Mouse (Mus musculus) spleen, postnatal 4 days (tissue): ENCODE data around the gene Pgr15l.

Source experiments
- DNase-seq, 2 experiments: peaks; one replicate each; pipeline ENCODE4 v3.0.0; 2022; ENCODE audit warnings: low spot score in 2 of 2

The Pgr15l gene

DNA sequence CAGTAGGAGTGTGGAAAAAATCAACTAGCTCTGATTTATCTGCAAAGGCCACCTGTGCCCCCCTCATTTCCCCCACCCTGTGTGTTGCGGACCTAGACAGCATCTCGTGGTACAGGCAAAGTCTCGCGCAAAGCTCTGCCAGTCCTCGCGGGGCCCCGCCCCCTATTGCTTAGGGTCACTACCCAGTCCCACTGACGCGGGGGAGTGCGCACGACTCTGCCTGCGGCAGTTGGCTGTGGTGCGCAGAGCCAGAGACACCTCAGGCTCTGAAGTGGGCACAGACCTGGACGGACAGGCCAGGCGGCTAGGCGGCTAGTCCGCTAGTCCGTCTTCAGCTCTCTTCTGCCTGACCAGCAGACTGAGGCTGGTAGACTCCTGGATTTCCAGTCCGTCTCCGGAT, at the start of gene Pgr15l:
Pgr15l (plus strand) TSS at position 228 of the 400 bp plus-strand sequence.
- no peak for DNase-seq

- no peak for DNase-seq
Measured at GRCm38 (mm10) chrX:97027540-97027939, 44.9 kb upstream of the Pgr15l start.

DNA sequence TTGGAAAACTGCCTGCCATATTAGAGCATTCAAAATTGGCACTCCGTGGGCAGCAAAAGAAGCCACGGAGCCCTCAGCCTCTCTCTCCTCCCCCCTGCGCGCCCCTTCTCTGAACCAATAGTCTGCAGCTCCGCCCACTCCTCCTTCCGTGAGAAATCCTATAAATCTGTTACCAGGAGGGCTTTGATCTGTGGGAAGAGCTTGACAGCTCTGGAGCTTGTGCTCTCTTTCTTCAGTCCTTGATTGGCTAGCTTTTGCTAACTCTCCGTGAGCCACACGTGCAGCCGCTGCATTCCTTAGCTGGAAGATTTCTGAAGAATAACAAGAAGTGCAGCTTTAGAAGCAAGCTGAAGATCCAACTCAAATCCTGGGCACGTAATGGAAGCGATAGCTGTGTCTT, 2.6 kb upstream of the Pgr15l start:
- DNase-seq, result no peak
